Mouse (Mus musculus): ENCODE results near the gene Gab1.

Gene Gab1

DNA sequence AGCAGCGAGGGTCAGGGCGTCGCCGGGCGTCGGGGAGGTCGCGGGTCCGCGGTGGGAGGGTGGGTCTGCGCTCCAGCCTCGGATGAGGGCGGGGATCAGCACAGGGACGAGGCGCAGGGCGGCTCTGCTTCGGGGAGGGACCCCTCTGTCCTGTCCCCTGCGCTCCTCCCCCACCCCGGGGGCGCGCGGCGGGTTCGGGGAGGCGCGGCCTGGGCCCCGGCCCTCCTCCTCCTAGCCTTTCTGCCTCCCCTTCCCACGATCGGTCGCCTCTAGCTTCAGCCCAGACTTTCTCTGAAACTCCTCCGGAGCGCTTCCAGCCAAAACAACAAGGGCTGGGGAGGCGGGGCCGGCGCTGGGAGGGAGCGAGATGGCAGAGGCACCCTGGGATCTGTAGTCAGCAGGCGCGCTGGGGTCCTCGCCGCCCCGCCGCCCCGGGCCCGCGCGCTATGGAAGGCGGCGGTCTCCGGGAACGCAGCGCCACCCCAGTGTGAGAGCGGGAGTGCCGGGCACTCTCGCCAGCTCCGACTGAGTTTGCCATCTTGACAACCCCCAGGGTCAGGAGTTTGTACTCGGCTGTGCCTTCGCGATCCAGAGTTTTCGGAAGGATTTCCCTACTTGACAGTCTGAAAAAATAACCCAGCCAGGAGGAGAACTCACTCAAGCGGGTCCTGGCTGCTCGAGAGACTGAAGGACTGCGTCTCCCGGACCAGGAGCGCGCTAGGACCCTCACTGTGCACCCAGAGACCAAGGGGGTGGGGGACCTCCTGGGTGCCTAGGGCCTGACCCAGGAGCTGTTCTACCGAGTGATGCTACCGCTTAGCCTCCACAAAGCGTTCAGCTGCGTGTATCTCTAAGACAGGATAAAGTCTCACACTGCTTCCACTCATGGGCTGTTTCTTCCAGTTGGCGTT, at the start of gene Gab1:
Gene Gab1 (minus strand): TSS at position 324 of the 911 bp plus-strand sequence.
- peak; percentile 91 to 96 for DNase-seq

DNA sequence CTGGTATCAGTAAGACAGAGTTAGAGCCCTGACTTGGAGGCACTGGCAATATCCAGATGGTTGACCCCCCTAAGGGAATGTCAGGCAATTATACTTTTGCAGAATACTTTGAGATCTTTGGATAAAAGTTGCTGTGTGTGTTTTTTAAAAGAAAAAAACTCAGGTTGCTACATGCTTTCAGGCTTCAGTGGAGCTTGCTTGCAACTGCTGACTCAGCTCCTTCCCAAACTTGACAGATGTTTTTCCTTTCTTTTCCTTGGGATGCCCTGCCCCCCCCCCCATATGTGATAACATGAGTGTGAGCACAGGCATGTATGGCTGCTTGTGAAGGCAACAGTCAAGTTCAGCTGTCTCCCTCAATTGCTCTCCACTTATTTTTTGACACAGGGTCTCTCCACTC, 48.5 kb upstream of the Gab1 start:
- no peak for DNase-seq

DNA sequence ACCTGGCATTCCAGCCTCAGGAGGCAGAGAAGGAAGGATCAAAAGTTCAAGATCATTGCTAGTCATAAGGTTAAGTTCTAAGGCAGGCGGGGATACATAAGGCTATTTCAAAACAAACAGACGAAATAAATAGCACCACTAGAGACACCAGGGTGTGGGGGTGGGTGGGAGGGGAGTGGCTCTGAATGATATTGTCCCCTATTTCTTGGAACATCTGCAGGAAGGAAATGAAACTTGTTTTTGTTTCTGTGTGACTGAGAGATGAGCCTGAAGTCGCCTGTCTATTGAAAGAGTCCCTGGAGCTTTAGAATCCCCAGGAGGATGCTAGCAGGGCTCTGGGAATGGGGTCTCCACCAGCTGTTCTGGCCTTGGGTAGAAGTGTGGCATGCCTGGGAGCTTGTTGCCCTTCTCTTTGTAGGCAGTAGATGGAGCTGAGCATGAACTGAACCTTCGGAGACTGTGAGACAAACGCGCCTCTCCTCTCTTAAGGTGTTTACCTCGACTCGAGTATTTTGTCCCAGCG, 43.5 kb upstream of the Gab1 start:
- DNase-seq, result no peak

DNA sequence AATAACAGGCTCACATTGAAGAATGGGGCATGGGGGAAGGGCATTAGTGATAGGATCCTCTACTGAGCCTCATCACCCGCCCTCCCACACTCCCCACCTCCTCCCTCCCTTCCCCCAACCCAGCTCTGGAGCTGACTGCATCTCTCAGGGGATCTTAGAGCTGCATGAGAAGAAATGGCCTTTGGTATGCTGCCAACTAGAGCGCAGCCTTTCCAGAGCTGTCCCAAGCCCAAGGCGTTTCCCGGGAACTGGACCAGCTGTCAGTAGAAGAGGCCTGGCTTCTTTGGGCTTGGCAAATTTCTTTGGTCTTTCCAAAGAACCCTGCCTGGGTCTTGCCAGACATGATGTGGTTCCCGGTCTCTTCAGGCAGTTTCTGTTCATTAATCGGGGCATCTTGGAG, 42.3 kb upstream of the Gab1 start:
- peak; percentile 80 to 85 for DNase-seq

DNA sequence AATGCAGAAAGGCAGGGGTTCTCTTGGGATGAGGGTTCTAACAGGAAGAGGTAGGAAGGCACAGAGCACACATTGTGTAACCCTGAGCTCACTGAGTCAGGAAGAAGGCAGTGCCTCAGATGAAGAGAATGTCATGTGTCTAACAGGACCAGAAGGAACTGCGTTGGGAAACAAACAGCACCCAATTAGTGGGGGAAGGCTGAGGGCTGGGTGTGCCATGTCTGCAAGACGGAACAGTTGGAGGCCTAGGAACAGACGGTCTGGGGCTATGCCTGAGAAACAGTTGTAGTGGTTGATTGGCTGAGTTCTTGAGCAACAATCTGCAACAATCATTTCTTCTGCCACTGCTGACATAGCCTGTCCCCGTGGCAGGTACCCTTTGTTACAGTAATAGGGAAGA, 38.8 kb upstream of the Gab1 start:
- DNase-seq, result no peak

DNA sequence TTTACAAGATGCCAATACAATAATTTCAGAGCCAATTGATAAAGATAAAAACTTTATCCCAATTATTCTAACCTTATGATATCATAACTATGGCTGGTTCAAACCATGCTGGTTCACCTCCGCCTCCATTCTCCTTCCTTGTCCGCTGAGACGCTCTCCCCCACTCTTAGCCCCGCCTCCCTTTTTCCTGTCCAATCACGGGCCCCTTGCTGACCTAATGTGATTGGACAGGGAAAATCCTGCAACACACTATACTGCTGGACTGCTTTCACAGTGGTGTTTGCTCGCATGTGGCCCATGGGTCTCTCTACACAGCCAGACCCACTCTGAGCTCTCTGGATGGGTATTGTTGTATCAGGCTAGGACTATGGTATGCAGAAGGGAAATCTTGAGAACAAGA, 38.2 kb upstream of the Gab1 start:
- no peak for DNase-seq

DNA sequence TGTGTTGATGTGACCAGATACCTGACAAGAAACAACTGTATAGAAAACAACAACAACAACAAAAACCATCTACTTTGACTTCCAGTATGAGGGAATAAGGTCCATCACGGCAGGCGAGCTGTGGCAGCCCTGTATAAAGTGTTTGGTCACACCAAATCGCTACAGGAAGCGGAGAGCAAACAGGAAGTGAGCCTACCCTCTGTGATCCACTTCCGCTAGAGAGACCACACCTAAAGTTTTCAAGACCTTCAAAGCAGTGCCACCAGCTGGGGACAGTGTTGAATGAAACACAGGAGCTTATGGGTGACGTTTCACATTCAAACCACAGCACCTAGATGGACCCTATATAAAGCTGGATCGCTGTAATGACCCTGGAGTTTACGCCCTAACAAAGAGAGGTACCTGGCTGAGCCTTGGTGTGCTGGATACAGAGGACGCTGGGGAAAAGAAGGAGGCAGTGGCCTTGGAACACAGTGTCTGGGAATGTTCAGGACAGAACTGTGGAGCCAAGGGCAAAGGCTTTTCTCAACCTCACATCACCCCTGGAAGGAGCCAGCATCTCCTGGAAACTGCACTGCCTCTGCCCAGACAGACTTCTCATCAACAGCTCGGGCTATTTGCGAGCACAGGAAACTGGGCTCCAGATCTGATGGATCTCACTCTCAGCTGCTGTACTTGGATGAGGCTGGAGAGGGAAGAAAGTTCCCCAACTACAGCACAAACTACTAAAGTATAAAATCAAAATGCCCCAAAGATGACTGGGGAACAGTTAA, 36.3 kb upstream of the Gab1 start:
- DNase-seq, result no peak

DNA sequence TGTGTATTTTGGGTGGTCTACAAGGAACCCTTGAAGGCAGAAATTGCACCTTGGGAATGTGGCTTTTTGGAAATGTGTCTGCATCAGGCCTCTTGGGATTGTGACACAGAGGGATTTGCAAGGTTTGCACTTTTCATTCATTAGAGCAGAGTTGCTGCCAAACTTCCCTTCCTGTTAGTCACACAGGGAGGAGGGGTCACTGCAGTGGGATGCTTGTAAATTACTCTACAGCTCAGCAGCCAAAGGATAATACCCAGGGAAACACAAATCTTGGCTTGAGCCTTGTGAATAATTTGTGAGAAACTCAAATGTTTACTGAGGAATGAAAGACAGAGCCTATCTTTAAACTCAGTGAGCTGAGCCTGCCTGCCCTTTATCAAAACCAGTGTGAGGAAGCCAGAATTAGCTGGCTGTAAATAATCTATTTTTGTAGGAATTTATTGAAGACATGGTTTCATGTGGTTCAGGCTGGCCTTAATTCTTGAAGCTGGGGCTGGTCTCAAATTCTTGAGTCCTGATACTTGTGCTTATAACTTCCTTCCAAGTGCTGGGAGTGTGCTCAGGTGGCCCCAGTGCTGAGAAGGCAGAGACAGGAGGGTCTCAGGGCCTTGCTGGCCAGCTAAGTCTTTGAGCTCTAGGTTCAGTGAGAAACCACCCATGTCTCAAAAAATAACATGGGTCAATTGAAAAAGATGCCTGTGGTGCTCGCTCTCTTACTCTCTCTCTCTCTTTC, 32.9 kb upstream of the Gab1 start:
- DNase-seq, result peak; percentile 58 to 63

DNA sequence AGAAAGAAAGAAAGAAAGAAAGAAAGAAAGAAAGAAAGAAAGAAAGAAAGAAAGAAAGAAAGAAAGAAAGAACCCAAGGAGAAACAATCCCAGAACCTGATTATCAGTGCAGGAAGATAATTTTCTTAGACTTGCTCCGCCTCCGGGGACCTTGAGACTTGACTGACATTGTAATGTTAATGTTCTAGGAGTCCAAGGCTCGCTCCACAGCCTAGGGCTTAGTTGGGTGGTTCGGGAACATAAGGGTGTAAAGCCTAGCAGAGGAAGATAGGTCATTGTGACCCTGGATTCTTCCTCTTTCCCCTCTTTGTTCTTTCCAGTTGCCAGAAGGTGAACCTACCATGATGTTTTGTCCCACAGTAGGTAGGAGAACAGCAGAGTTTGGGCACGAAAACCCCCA, 31.1 kb upstream of the Gab1 start:
- no peak for DNase-seq

DNA sequence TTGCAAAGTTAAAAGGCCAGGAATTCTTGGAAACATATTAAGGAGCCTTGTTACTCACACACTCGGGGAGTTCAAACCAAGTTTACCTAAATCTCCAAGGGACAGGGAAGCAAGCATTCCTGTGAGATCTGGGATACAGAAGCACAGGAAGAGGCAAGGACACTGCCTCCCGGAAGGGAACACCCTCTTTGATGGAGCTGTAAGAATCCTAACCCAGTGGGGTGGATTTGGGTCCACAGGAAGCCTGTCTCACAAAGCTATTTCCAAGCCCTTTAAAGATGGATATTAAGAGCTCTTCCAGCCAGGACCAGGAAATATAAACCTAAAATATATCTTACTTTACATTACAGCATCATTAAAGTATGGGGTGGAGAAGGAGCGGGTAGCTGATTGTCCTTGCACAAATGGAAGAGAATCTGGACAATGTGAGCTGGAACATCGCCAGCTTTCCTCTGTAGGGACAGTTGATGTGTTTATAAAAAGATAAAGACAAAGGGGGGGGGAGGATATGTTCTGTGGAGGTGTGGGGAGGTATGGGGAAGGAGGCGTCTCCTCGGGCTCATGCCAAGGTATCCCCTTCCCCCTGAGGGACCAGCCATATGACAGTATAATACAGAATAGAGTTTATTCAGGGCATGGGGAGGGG, 28.1 kb upstream of the Gab1 start:
- DNase-seq, result peak; percentile 59

DNA sequence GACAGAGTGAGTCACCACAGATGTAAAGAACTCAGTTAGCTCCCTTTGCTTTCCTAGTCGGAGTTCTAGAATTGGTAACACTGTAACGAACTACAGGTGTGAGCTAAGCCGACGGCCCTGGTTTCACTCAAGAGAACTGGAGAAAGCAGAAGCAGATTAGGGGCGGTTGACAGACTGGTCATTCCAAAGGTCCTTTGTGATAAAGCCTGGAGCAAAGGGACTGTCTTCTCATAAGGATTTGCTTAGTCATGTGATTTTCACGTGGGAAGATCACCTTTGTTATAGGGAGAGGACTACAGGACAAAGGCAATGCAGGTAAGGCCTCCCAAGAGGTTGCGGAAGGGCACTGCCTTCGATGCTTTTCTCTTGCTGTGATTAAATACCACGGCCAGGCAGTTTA, 22.0 kb upstream of the Gab1 start:
- no peak for DNase-seq

DNA sequence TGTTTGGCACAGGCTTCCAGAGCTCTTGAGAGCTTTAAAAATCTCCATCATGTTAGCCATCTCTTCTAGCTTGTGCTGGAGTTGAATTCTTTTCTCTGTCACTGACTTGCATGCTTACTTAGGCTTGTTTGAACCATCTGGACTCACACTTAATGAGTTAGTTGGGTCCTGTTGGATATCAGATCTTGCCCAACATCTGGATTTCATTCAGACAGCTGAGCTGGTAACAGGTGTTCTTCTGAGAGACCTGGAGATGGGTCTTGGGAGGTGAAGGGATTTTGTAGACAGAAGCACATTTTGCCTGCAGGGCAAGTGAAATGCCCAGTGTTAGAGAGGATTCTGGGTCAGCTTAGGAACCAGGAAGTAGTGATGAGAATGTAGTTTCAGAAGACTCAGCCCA, 19.0 kb upstream of the Gab1 start:
- no peak for DNase-seq

DNA sequence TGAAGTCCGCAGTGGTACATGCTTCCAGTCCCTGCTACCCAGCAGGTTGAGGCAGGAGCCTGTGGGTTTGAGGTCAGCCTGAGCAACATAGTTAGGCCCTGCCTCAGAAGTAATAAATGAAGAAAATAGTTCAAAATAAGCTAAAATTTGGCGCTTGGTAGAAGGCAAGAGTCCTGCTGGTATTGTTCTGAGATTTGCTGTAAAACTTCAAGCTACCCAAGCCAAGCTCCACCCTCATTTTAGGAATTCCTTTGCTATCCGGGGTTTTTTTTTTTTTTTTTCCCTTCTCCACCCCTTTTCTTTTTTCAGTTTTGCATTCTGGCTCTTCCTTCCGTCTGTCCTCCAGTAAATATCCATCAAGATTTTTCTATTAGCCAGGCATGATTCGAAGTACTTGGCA, 15.7 kb upstream of the Gab1 start:
- no peak for DNase-seq

DNA sequence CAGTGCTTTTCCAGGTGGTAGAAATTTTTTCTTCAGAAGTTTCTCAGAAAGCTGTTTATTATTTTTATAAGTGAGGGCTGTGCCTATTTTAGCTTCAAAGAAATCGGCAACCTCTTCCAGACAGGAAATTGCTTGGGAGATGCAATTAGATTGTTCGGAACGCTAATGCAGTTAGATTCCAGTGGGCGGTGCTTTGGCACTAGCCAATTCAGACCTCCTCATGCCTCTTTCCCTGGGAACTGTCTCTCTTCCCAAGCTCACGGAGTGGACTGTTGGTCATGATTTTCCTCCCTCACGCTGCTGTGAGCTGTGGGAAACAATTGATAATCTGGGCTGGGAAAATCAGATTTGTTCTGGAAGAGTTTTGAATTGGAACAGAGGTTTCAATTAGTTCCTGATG, 15.1 kb upstream of the Gab1 start:
- peak in 1 of 2 experiments; percentile 46 for DNase-seq

DNA sequence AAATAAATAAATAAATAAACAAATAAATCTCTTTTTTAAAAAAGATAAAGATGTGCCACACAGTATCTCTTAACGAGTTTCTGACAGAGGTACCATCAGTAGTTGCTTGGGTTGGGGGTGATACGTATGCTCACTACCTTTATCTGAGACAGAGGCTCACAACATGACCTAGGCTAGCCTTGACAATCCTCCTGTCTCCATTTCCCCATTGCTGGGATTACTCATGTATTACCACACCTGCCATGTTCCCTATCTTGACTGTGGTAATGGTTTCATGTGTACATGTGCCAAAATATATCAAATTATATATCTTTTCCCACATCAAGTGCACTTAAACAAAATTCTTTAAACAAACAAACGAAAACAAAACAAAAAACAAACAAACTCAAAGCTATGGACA, 14.2 kb upstream of the Gab1 start:
- no peak for DNase-seq

DNA sequence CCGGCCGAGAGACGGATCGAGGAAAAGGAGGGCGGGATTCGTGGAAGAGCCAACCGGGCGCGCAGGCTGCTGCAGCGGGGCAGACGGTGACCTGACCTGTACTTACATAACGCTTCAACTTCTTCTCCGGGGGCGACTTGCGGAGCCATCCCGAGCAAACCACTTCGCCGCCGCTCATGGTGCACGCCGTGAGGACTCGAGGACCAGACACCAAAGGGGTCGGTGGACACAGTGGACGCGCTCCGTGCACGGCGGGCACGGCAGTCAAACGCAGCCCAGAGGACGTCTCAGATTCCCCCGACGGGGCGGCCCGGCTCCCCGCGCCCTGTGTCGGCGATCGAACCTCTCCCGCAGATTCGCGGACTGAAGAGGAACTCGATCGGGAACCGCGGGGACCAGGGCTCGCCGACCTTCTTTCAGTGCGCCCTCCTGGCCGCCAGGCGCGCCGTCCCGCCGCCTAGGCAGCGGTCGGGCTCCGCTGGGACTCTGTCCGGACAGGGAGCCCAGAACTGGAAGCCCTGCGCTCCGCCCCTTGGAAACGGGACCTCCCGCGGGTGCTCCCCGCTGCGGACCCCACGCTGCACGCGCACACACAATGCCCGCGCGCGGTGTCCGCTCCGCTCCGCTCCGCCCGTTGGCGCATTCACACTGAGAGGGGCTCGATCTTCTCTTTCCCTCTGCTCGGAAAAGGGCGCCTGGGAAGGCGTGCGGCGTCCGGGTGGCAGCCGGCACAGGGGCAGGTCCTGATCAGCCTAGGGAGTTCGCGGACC, 708 bp downstream of the Gab1 start:
- DNase-seq, result peak; percentile 77 to 93

DNA sequence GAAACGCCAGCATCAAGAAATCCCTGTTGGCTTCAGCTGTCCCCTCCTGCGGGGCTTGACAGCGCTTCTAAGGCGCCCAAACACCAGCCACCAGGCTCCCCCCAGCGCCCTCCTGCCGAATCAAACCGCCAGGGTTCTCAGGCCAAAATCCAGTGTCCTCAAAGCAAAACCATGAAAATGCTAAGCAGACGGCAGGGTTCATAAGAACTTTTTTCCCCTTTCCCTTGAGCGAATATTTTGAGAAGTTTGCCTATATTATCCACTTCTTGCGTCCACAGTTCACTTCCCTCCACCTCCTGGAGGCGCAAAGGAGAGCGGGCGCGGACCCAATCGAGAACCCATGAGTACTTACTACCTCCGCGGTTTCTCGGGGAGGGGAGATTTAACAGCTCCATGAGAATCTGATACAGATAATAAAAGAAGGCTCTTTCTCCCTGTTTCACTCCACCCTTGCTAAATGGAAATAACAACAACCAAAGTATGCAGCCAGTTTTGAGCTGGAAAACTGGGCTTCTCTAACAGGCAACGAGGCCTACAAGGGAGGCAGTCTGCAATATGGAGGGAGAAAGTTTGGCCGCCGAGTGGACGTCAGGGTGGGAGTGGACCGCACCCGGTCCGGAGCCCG, 1.4 kb downstream of the Gab1 start:
- DNase-seq, result peak; percentile 81 to 87

DNA sequence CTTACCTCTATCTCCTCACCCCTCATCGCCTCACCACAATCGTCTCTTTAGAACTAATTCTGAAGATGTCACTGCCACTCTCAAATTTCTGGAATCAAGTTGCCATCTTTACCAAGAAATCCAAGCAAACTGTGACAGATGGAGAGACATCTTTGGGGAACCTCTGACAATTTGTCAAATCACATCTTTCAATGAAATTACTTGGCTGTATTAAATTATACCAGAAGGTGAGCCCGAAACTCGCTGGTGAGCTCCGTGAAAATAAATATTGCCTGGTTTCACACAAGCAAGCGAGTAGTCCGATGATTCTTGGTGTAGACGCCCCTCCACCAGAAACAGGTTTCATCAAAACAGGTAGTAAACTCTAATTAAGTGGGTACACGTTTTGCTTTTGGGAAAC, 2.2 kb downstream of the Gab1 start:
- no peak for DNase-seq

DNA sequence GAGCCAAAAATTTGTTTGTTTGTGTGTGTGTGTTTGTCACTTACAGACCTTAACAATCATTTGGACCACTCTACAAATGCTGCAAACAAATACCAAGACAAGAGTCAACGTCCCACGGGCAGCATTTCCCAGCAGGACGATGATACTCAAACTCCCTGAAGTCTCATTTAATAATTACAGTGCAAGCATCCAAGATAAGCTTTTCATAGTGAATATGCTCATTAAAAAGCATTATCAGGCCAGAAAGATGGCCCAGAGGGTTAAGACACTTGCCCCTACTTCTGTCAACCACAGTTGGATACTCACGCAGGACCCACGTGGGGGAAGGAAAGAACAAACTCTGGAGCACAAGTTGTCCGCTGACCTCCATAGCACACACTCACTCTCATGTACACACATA, 4.8 kb downstream of the Gab1 start:
- no peak for DNase-seq

DNA sequence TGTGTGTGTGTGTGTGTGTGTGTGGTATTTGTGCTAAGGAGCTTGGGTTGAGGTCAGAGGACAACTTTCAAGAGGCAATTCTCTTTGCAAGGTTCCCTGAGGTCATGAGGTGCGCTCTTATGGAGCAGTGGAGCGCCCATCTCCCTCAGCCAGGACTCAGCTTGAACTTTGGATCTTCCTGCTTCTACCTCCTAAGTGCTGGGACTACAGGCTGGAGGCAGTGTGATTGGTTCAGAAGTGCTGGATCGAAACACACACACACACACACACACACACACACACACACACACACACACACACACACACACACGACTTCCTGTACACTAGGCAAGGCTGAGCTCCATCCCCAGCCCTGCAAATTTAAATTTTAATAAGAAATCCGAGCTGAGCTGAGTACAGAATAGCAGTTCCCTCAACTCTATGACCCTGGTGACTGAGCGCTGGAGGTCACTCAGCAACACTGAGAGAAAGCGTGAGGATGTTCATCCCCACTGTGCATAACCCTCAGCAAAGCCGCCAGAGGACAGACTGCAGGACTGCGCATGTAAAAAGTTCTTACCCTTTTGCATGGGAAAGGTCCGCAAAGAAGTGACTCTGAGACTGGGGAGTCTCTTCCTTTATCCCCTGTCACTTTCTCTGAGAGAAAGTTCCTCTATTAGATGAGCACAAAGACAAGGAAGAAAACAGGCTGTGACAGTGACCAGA, 6.4 kb downstream of the Gab1 start:
- DNase-seq, result peak; percentile 66 to 85

DNA sequence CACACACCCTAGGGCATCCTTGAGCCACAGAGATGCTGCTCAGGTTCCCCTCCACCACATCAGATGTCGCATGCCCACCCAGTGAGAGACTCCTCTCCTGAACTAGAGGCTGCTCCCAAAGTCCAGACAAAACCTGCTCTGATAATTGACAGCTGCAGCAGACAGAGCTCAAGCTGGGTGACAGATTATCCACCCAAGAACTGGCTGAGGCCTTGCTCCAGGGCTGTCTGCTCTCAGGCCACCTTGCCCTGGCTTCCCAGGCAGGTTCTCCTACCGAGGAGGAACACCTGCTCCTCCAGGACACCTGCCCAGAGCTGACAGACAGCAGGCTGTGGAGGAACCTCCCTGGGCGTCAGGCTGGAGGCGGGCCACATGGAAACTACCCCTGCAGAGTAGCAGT, 7.6 kb downstream of the Gab1 start:
- no peak for DNase-seq

All from kidney, postnatal 25 days (tissue).